Mouse (Mus musculus) embryonic fibroblast, embryonic 13.5 days (primary cell): ENCODE data around the gene Podxl2. TPM values are rescaled to one million over a fixed set of nuclear protein-coding genes. Genes with fewer than 3 reads are reported as not detected.

Source experiments
- H3K27ac ChIP-seq: 2 replicates; pipeline ENCODE4 v1.5.1; 2012; ENCODE audit warnings: low read length, control low read depth, inconsistent platforms; ENCODE audit not compliant: insufficient read depth
- H3K4me1 ChIP-seq: 2 replicates; pipeline ENCODE4 v1.6.1; 2011; ENCODE audit warnings: low read length; ENCODE audit not compliant: control insufficient read depth, insufficient read depth
- H3K4me3 ChIP-seq: 2 replicates; pipeline ENCODE4 v1.5.1; 2011; ENCODE audit warnings: mild to moderate bottlenecking, control low read depth, low read length; ENCODE audit not compliant: insufficient read depth
- CTCF ChIP-seq: IDR thresholded peaks from 2 replicates; pipeline ENCODE4 v1.5.1; 2011; ENCODE audit warnings: mild to moderate bottlenecking, control low read depth, low read length, moderate library complexity, borderline replicate concordance; ENCODE audit not compliant: insufficient read depth
- POLR2A ChIP-seq: IDR thresholded peaks from 2 replicates; pipeline ENCODE4 v1.6.1; 2011; ENCODE audit warnings: low read depth, mild to moderate bottlenecking, control low read depth, low read length, moderate library complexity
- polyA plus RNA-seq: library from polyadenylated mRNA; stranded (reverse); fragments of >200 nt; gene quantifications from 2 replicates; pipeline ENCODE4 v1.2.4, GENCODE M21; 2011; ENCODE audit warnings: low read depth; ENCODE audit not compliant: missing spikeins, insufficient read length

Gene Podxl2
- polyA plus RNA-seq, 1 experiment = 13.9 TPM

- Histone ChIP-seq H3K27ac (no peak overlapping the region), H3K4me3 (no peak overlapping the region), H3K4me1 (no peaks in the 10 kb centered on the region)
- TF ChIP-seq POLR2A (no peak), CTCF (no peak)
These were observed 53.5 kb downstream of the Podxl2 start for GRCm38 (mm10) chr6:88821294-88821693.

- no peak overlapping the region for H3K27ac ChIP-seq
- H3K4me3 ChIP-seq = no peak overlapping the region
- no peak for TF ChIP-seq POLR2A
- H3K4me1 ChIP-seq = no peaks in the 10 kb centered on the region
These were observed 54.0 kb downstream of the Podxl2 start for GRCm38 (mm10) chr6:88820853-88821252.

DNA sequence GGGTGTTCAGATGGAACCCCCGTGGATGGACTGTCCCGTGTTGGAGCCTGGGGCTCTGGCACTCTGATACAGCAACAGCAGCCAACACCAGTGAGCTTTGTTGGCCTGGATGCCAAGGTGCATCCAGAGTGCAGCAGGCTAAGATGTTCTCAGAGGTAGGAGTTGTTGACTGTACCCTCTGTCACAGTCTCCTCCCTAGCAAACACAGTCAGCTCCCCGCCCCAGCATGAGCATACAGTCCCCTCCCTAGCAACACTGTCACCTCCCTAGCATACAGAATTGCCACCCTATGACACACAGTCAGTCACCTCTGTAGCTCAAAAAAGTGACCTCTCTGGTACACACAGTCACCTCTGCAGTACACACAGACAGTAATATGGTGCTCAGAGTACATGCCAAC is 57.9 kb downstream of the Podxl2 start:
- H3K4me3 ChIP-seq = no peak overlapping the region
- TF ChIP-seq CTCF (no peak), POLR2A (no peak)
- H3K4me1 ChIP-seq = no peaks in the 10 kb centered on the region
- no peak overlapping the region for H3K27ac ChIP-seq

GRCm38 (mm10) chr6:88815489-88815888 is 59.4 kb downstream of the Podxl2 start:
- Histone ChIP-seq H3K27ac (no peak overlapping the region), H3K4me1 (no peaks in the 10 kb centered on the region), H3K4me3 (no peak overlapping the region)
- TF ChIP-seq POLR2A = no peak
- no peak for TF ChIP-seq CTCF

DNA sequence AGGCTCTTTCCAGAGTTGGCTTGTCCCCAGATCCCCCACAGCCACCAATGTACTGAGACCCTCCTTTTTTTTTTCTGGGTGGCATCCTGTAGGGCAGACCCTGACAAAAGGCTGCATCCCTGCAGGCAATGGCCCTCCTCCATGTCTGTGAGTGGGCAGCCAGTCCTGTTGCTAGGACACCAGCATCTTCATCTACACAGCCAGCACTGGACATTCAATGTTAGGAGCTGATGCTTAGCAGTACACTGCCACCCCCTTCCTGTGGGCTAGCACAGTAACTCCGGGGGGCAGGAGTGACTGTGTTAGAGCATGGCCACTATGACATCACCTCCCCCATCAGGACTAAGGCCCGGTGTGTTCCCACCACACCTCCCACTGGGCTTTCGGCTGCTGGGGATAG is 59.8 kb downstream of the Podxl2 start:
- H3K27ac ChIP-seq = no peak overlapping the region
- H3K4me3 ChIP-seq = no peak overlapping the region
- TF ChIP-seq POLR2A (no peak), CTCF (no peak)
- H3K4me1 ChIP-seq = no peaks in the 10 kb centered on the region

DNA sequence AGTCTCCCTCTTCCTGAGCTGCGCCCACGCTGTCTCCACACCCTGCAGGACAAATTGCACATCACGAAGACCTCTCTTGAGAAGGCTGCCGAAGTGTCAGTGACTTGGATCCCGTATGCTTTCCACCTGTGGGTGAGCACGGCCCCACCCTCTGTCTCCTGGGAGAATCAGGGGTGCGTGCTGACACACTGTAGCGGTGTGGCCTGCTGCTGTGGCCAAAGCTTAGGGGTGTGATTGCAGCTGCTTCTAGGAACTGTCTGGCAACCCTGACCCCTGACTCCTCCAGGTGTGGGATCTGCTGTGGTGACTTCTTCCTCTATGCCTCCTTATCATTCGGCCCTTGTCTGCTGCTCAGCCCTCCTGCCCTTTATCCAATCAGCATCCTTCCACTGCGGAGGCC is 61.0 kb downstream of the Podxl2 start:
- Histone ChIP-seq H3K27ac (no peak overlapping the region), H3K4me3 (no peak overlapping the region), H3K4me1 (no peaks in the 10 kb centered on the region)
- TF ChIP-seq CTCF (no peak), POLR2A (no peak)

DNA sequence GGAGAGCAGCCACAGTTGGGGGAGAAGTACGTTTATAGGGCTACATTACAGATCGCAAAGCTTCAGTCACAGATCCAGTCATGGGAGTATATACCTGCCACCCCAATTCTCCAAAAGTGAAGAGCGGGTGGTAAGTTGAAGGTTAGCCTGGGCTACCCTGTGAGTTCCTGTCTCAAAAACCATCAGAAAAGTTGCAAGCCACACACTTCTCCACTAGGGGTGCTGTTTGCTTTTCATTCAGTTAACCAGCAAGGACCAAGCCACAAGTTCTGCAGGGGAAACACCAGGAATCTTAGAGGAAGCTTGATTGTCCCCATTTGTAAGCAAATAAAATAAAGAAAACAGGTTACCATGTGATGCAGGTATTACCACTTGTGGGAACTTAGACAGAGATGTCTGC is 62.0 kb downstream of the Podxl2 start:
- no peak overlapping the region for H3K27ac ChIP-seq
- TF ChIP-seq POLR2A = no peak
- TF ChIP-seq CTCF = no peak
- no peaks in the 10 kb centered on the region for H3K4me1 ChIP-seq
- no peak overlapping the region for H3K4me3 ChIP-seq

GRCm38 (mm10) chr6:88811880-88812400 is 62.9 kb downstream of the Podxl2 start:
- Histone ChIP-seq H3K4me1 (no peaks in the 10 kb centered on the region), H3K27ac (no peak overlapping the region)
- TF ChIP-seq POLR2A (no peak), CTCF (no peak)

GRCm38 (mm10) chr6:88811396-88811795 is 63.4 kb downstream of the Podxl2 start:
- no peak overlapping the region for H3K4me3 ChIP-seq
- no peaks in the 10 kb centered on the region for H3K4me1 ChIP-seq
- H3K27ac ChIP-seq = no peak overlapping the region
- no peak for TF ChIP-seq CTCF
- no peak for TF ChIP-seq POLR2A

More at GRCm38 (mm10) chr6:88811880-88812400, 62.9 kb downstream of the Podxl2 start:
- no peak overlapping the region for H3K4me3 ChIP-seq

- no peaks in the 10 kb centered on the region for H3K4me1 ChIP-seq
- no peak overlapping the region for H3K27ac ChIP-seq
- TF ChIP-seq POLR2A (no peak), CTCF (no peak)
- H3K4me3 ChIP-seq = no peak overlapping the region
These were observed 64.6 kb downstream of the Podxl2 start for GRCm38 (mm10) chr6:88810291-88810690.
